Mouse (Mus musculus) heart, embryonic 11.5 days (tissue): ENCODE results near the gene B3galt1. TPM values are rescaled to one million over a fixed set of nuclear protein-coding genes. Genes with fewer than 3 reads are reported as not detected.

ENCODE experiments used
- ATAC-seq: fragments of 200-750 bp; cut with Nextera tagmentation; replicated peaks from 2 replicates; pipeline ENCODE4 v1.8.0; 2017; ENCODE audit warnings: moderate library complexity; ENCODE audit not compliant: insufficient number of reproducible peaks, low FRiP score, low TSS enrichment
- H3K27ac ChIP-seq: fragments of 300-500 bp; sonication (generic); 2 replicates; pipeline ENCODE4 v1.5.1; 2014; ENCODE audit warnings: mild to moderate bottlenecking, low read depth, low read length
- H3K27me3 ChIP-seq: fragments of 300-500 bp; sonication (generic); 2 replicates; pipeline ENCODE4 v1.6.1; 2014; ENCODE audit warnings: mild to moderate bottlenecking, low read length, mixed read lengths; ENCODE audit not compliant: control insufficient read depth, insufficient read depth
- H3K36me3 ChIP-seq: fragments of 300-500 bp; sonication (generic); 2 replicates; pipeline ENCODE4 v1.6.1; 2014; ENCODE audit warnings: mild to moderate bottlenecking, low read length, moderate library complexity, mixed read lengths; ENCODE audit not compliant: control insufficient read depth, insufficient read depth
- H3K4me1 ChIP-seq: fragments of 300-500 bp; sonication (generic); 2 replicates; pipeline ENCODE4 v1.6.1; 2014; ENCODE audit warnings: low read length; ENCODE audit not compliant: control insufficient read depth, insufficient read depth
- H3K4me2 ChIP-seq: fragments of 300-500 bp; sonication (generic); 2 replicates; pipeline ENCODE4 v1.6.1; 2014; ENCODE audit warnings: mild to moderate bottlenecking, moderate library complexity
- H3K4me3 ChIP-seq: fragments of 300-500 bp; sonication (generic); 2 replicates; pipeline ENCODE4 v1.5.1; 2014; ENCODE audit warnings: low read depth, low read length
- H3K9ac ChIP-seq: fragments of 300-500 bp; sonication (generic); 2 replicates; pipeline ENCODE4 v1.6.1; 2014; ENCODE audit warnings: mild to moderate bottlenecking, low read depth, low read length, moderate library complexity
- H3K9me3 ChIP-seq: fragments of 300-500 bp; sonication (generic); replicated peaks from 2 replicates; pipeline ENCODE4 v1.6.1; 2016; ENCODE audit warnings: low read length; ENCODE audit not compliant: control insufficient read depth
- WGBS: fragments of 180-500 bp; shearing (Covaris S2); extraction: QIAGEN DNeasy Blood & Tissue Kit; methylation state at CpG from one replicate; pipeline ENCODE4 v1.1.7; 2014; ENCODE audit not compliant: insufficient replicate concordance; 5-methylcytosine and 5-hydroxymethylcytosine counted together
- polyA plus RNA-seq: library from polyadenylated mRNA; unstranded; fragments of >200 nt; fragmentation: Nextera tagmentation; extraction: Ambion mirVana; gene quantifications from 2 replicates; pipeline ENCODE4 v1.2.1, GENCODE M21; 2014

The B3galt1 gene
- polyA plus RNA-seq, 1 experiment from 2014 or later: 4.8 TPM

- H3K27ac ChIP-seq: no peak overlapping the region
- H3K27me3 ChIP-seq: no peaks in the 10 kb centered on the region
- no peak for ATAC-seq
- WGBS: 76% methylated on average over 2 of the region's 2 CpGs
- no peak overlapping the region for H3K9ac ChIP-seq
- H3K4me3 ChIP-seq: no peak overlapping the region
- H3K4me2 ChIP-seq: no peak overlapping the region
- H3K4me1 ChIP-seq: no peaks in the 10 kb centered on the region
- no peaks in the 10 kb centered on the region for H3K9me3 ChIP-seq
- H3K36me3 ChIP-seq: no peaks in the 10 kb centered on the region
Measured at GRCm38 (mm10) chr2:67858340-67858739, 292.7 kb downstream of the B3galt1 start.

GRCm38 (mm10) chr2:67859004-67859403 lies 293.3 kb downstream of the B3galt1 start:
- ATAC-seq: no peak
- Histone ChIP-seq H3K27me3 (no peaks in the 10 kb centered on the region), H3K4me3 (no peak overlapping the region), H3K4me2 (no peak overlapping the region), H3K27ac (no peak overlapping the region), H3K36me3 (no peaks in the 10 kb centered on the region), H3K4me1 (no peaks in the 10 kb centered on the region), H3K9me3 (no peaks in the 10 kb centered on the region), H3K9ac (no peak overlapping the region)
- WGBS: 81% methylated on average over 2 of the region's 2 CpGs

- H3K4me3 ChIP-seq: no peak overlapping the region
- WGBS: 70% methylated on average over 3 of the region's 3 CpGs
- H3K27me3 ChIP-seq: no peaks in the 10 kb centered on the region
- H3K9ac ChIP-seq: no peak overlapping the region
- no peak overlapping the region for H3K27ac ChIP-seq
- H3K4me2 ChIP-seq: no peak overlapping the region
- no peaks in the 10 kb centered on the region for H3K36me3 ChIP-seq
- no peak for ATAC-seq
- H3K9me3 ChIP-seq: no peaks in the 10 kb centered on the region
- no peaks in the 10 kb centered on the region for H3K4me1 ChIP-seq
Measured at GRCm38 (mm10) chr2:67873368-67873767, 307.7 kb downstream of the B3galt1 start.

- no peak overlapping the region for H3K27ac ChIP-seq
- ATAC-seq: no peak
- H3K27me3 ChIP-seq: no peaks in the 10 kb centered on the region
- 95% methylated on average over 3 of the region's 3 CpGs for WGBS
- no peak overlapping the region for H3K4me2 ChIP-seq
- no peaks in the 10 kb centered on the region for H3K36me3 ChIP-seq
- no peak overlapping the region for H3K4me3 ChIP-seq
- H3K4me1 ChIP-seq: no peaks in the 10 kb centered on the region
- no peak overlapping the region for H3K9ac ChIP-seq
- no peaks in the 10 kb centered on the region for H3K9me3 ChIP-seq
Measured at GRCm38 (mm10) chr2:67879836-67880235, 314.2 kb downstream of the B3galt1 start.

- Histone ChIP-seq H3K9ac (no peak overlapping the region), H3K9me3 (no peaks in the 10 kb centered on the region), H3K4me2 (no peak overlapping the region), H3K27me3 (no peaks in the 10 kb centered on the region), H3K4me1 (no peaks in the 10 kb centered on the region), H3K27ac (no peak overlapping the region), H3K36me3 (no peaks in the 10 kb centered on the region), H3K4me3 (no peak overlapping the region)
- no peak for ATAC-seq
- 85% methylated on average over 1 of the region's 1 CpGs for whole genome bisulfite sequencing
Measured at GRCm38 (mm10) chr2:67881713-67882281, 316.1 kb downstream of the B3galt1 start.

- 73% methylated on average over 2 of the region's 2 CpGs for WGBS
- H3K9me3 ChIP-seq: no peaks in the 10 kb centered on the region
- H3K9ac ChIP-seq: no peak overlapping the region
- no peaks in the 10 kb centered on the region for H3K36me3 ChIP-seq
- peaks cover 3% of the 10 kb centered on the region; the same call in 1 of the 2 replicates for H3K4me1 ChIP-seq
- H3K27me3 ChIP-seq: no peaks in the 10 kb centered on the region
- H3K27ac ChIP-seq: no peak overlapping the region
- ATAC-seq: no peak
- H3K4me2 ChIP-seq: no peak overlapping the region
- H3K4me3 ChIP-seq: no peak overlapping the region
Measured at GRCm38 (mm10) chr2:67897956-67898689, 332.5 kb downstream of the B3galt1 start.

GRCm38 (mm10) chr2:67901574-67901973 lies 335.9 kb downstream of the B3galt1 start:
- H3K36me3 ChIP-seq: no peaks in the 10 kb centered on the region
- 85% methylated on average over 6 of the region's 6 CpGs for WGBS

GRCm38 (mm10) chr2:67902651-67903292 lies 337.1 kb downstream of the B3galt1 start:
- no peaks in the 10 kb centered on the region for H3K27me3 ChIP-seq
- H3K9me3 ChIP-seq: no peaks in the 10 kb centered on the region
- H3K27ac ChIP-seq: no peak overlapping the region
- peaks cover 3% of the 10 kb centered on the region; the same call in 1 of the 2 replicates for H3K4me1 ChIP-seq
- H3K9ac ChIP-seq: no peak overlapping the region
- no peak overlapping the region for H3K4me2 ChIP-seq
- H3K36me3 ChIP-seq: no peaks in the 10 kb centered on the region
- no peak for ATAC-seq
- 82% methylated on average over 8 of the region's 8 CpGs for WGBS
- no peak overlapping the region for H3K4me3 ChIP-seq

More at GRCm38 (mm10) chr2:67901574-67901973, 335.9 kb downstream of the B3galt1 start:
- Histone ChIP-seq H3K4me2 (no peak overlapping the region), H3K9ac (no peak overlapping the region), H3K27me3 (no peaks in the 10 kb centered on the region), H3K4me1 (peaks cover 3% of the 10 kb centered on the region; the same call in 1 of the 2 replicates), H3K4me3 (no peak overlapping the region), H3K9me3 (no peaks in the 10 kb centered on the region), H3K27ac (no peak overlapping the region)
- no peak for ATAC-seq
